Mouse (Mus musculus) midbrain, embryonic 13.5 days (tissue): Measurements from ENCODE around the gene Lhfpl4. TPM values are rescaled to one million over a fixed set of nuclear protein-coding genes. Genes with fewer than 3 reads are reported as not detected.

Experiments used
- ATAC-seq: fragments of 200-750 bp; cut with Nextera tagmentation; 2 replicates; pipeline ENCODE4 v1.8.0; 2017; ENCODE audit warnings: mild to moderate bottlenecking, moderate TSS enrichment, moderate library complexity
- H3K27ac ChIP-seq: fragments of 300-500 bp; sonication (generic); 2 replicates; pipeline ENCODE4 v1.5.1; 2015; ENCODE audit warnings: inconsistent platforms, mild to moderate bottlenecking, moderate library complexity
- H3K27me3 ChIP-seq: fragments of 300-500 bp; sonication (generic); 2 replicates; pipeline ENCODE4 v1.6.1; 2015; ENCODE audit warnings: mild to moderate bottlenecking, inconsistent platforms
- H3K36me3 ChIP-seq: fragments of 300-500 bp; sonication (generic); 2 replicates; pipeline ENCODE4 v1.6.1; 2015; ENCODE audit warnings: mild to moderate bottlenecking, inconsistent platforms
- H3K4me1 ChIP-seq: fragments of 300-500 bp; sonication (generic); replicated peaks from 2 replicates; pipeline ENCODE4 v1.6.1; 2015; ENCODE audit warnings: inconsistent platforms
- H3K4me2 ChIP-seq: fragments of 300-500 bp; sonication (generic); replicated peaks from 2 replicates; pipeline ENCODE4 v1.6.1; 2015; ENCODE audit warnings: moderate library complexity, mild to moderate bottlenecking, inconsistent platforms
- H3K4me3 ChIP-seq: fragments of 300-500 bp; sonication (generic); replicated peaks from 2 replicates; pipeline ENCODE4 v1.5.1; 2015; ENCODE audit warnings: mild to moderate bottlenecking, inconsistent platforms
- H3K9ac ChIP-seq: fragments of 300-500 bp; sonication (generic); replicated peaks from 2 replicates; pipeline ENCODE4 v1.6.1; 2015; ENCODE audit warnings: mild to moderate bottlenecking, inconsistent platforms
- H3K9me3 ChIP-seq: fragments of 300-500 bp; sonication (generic); 2 replicates; pipeline ENCODE4 v1.6.1; 2016; ENCODE audit warnings: mild to moderate bottlenecking, inconsistent platforms
- WGBS: fragments of 180-500 bp; shearing (Covaris S2); methylation state at CpG from one replicate; pipeline ENCODE4 v1.1.7; 2015; 5-methylcytosine and 5-hydroxymethylcytosine counted together
- polyA plus RNA-seq: library from polyadenylated mRNA; unstranded; fragments of >200 nt; fragmentation: Nextera tagmentation; extraction: Ambion mirVana; gene quantifications from 2 replicates; pipeline ENCODE4 v1.2.1, GENCODE M21; 2015

The Lhfpl4 gene
- polyA plus RNA-seq, 1 experiment from 2014 or later: 55.5 TPM

- Histone ChIP-seq H3K9me3 (no peaks in the 10 kb centered on the region), H3K36me3 (peaks cover 30% of the 10 kb centered on the region), H3K9ac (no peak overlapping the region), H3K27ac (no peak overlapping the region), H3K4me2 (no peak overlapping the region), H3K4me3 (no peak overlapping the region), H3K4me1 (peaks cover 3% of the 10 kb centered on the region), H3K27me3 (no peaks in the 10 kb centered on the region)
- WGBS: 86% methylated on average over 21 of the region's 21 CpGs
- ATAC-seq: no peak
These were observed 10.2 kb downstream of the Lhfpl4 start for GRCm38 (mm10) chr6:113184866-113185525.

- Histone ChIP-seq H3K4me1 (peaks cover 11% of the 10 kb centered on the region), H3K27me3 (no peaks in the 10 kb centered on the region), H3K27ac (no peak overlapping the region), H3K36me3 (peaks cover 28% of the 10 kb centered on the region), H3K4me2 (no peak overlapping the region), H3K4me3 (no peak overlapping the region), H3K9me3 (no peaks in the 10 kb centered on the region), H3K9ac (peak overlapping the region; percentile 26)
- ATAC-seq: no peak
- 79% methylated on average over 9 of the region's 9 CpGs for WGBS
These were observed 11.0 kb downstream of the Lhfpl4 start for GRCm38 (mm10) chr6:113184163-113184562.

GRCm38 (mm10) chr6:113179195-113179733 is 15.9 kb downstream of the Lhfpl4 start:
- Histone ChIP-seq H3K27me3 (no peaks in the 10 kb centered on the region), H3K4me2 (peak overlapping the region; percentile 50), H3K4me3 (no peak overlapping the region), H3K4me1 (peaks cover 24% of the 10 kb centered on the region), H3K9ac (no peak overlapping the region), H3K27ac (peak overlapping the region; percentile 85), H3K9me3 (no peaks in the 10 kb centered on the region), H3K36me3 (peaks cover 24% of the 10 kb centered on the region)
- WGBS: 34% methylated on average over 4 of the region's 4 CpGs
- ATAC-seq: peak; percentile 65

GRCm38 (mm10) chr6:113178286-113179194 is 16.6 kb downstream of the Lhfpl4 start:
- Histone ChIP-seq H3K4me1 (peaks cover 24% of the 10 kb centered on the region), H3K27ac (peak overlapping the region; percentile 85), H3K4me2 (peak overlapping the region; percentile 50), H3K4me3 (peak overlapping the region; percentile 20), H3K9me3 (no peaks in the 10 kb centered on the region), H3K36me3 (peaks cover 30% of the 10 kb centered on the region), H3K27me3 (no peaks in the 10 kb centered on the region), H3K9ac (peak overlapping the region; percentile 33)
- ATAC-seq: peak; percentile 96
- WGBS: 16% methylated on average over 14 of the region's 14 CpGs

- Histone ChIP-seq H3K4me1 (peaks cover 24% of the 10 kb centered on the region), H3K9ac (no peak overlapping the region), H3K4me3 (no peak overlapping the region), H3K9me3 (no peaks in the 10 kb centered on the region), H3K27me3 (no peaks in the 10 kb centered on the region), H3K36me3 (peaks cover 32% of the 10 kb centered on the region), H3K4me2 (no peak overlapping the region), H3K27ac (no peak overlapping the region)
- 88% methylated on average over 8 of the region's 8 CpGs for WGBS
- ATAC-seq: no peak
These were observed 18.6 kb downstream of the Lhfpl4 start for GRCm38 (mm10) chr6:113176613-113177012.

- no peak overlapping the region for H3K27ac ChIP-seq
- H3K36me3 ChIP-seq: peaks cover 43% of the 10 kb centered on the region
- H3K4me3 ChIP-seq: no peak overlapping the region
- 94% methylated on average over 3 of the region's 3 CpGs for WGBS
- ATAC-seq: no peak
- H3K27me3 ChIP-seq: no peaks in the 10 kb centered on the region
- H3K4me2 ChIP-seq: no peak overlapping the region
- H3K9ac ChIP-seq: no peak overlapping the region
- H3K4me1 ChIP-seq: peaks cover 24% of the 10 kb centered on the region
- no peaks in the 10 kb centered on the region for H3K9me3 ChIP-seq
These were observed 19.7 kb downstream of the Lhfpl4 start for GRCm38 (mm10) chr6:113175469-113175868.

GRCm38 (mm10) chr6:113172568-113172967 is 22.6 kb downstream of the Lhfpl4 start:
- no peak overlapping the region for H3K4me2 ChIP-seq
- H3K27ac ChIP-seq: no peak overlapping the region
- H3K36me3 ChIP-seq: peaks cover 47% of the 10 kb centered on the region
- no peak overlapping the region for H3K4me3 ChIP-seq
- H3K27me3 ChIP-seq: no peaks in the 10 kb centered on the region
- no peaks in the 10 kb centered on the region for H3K4me1 ChIP-seq
- H3K9me3 ChIP-seq: no peaks in the 10 kb centered on the region
- no peak overlapping the region for H3K9ac ChIP-seq
- ATAC-seq: 0 out of 2 replicates have a peak, but pooled peaks have one; percentile 7
- 62% methylated on average over 1 of the region's 1 CpGs for WGBS

- H3K27ac ChIP-seq: no peak overlapping the region
- H3K4me1 ChIP-seq: no peaks in the 10 kb centered on the region
- H3K9ac ChIP-seq: no peak overlapping the region
- H3K36me3 ChIP-seq: peaks cover 47% of the 10 kb centered on the region
- H3K4me3 ChIP-seq: no peak overlapping the region
- no peak overlapping the region for H3K4me2 ChIP-seq
- no peak for ATAC-seq
- H3K27me3 ChIP-seq: no peaks in the 10 kb centered on the region
- H3K9me3 ChIP-seq: no peaks in the 10 kb centered on the region
These were observed 23.2 kb downstream of the Lhfpl4 start for GRCm38 (mm10) chr6:113172011-113172410.

- Histone ChIP-seq H3K36me3 (peaks cover 36% of the 10 kb centered on the region), H3K9me3 (no peaks in the 10 kb centered on the region), H3K4me3 (no peak overlapping the region), H3K4me1 (peaks cover 4% of the 10 kb centered on the region; the same call in 1 of the 2 replicates), H3K27ac (no peak overlapping the region), H3K4me2 (no peak overlapping the region), H3K27me3 (no peaks in the 10 kb centered on the region), H3K9ac (no peak overlapping the region)
- WGBS: 94% methylated on average over 8 of the region's 8 CpGs
- no peak for ATAC-seq
These were observed 24.5 kb downstream of the Lhfpl4 start for GRCm38 (mm10) chr6:113170651-113171050.

- no peak overlapping the region for H3K27ac ChIP-seq
- H3K4me1 ChIP-seq: peaks cover 4% of the 10 kb centered on the region; the same call in 1 of the 2 replicates
- no peaks in the 10 kb centered on the region for H3K9me3 ChIP-seq
- no peak overlapping the region for H3K4me2 ChIP-seq
- no peak overlapping the region for H3K9ac ChIP-seq
- no peak overlapping the region for H3K4me3 ChIP-seq
- ATAC-seq: no peak
- H3K27me3 ChIP-seq: no peaks in the 10 kb centered on the region
- WGBS: 84% methylated on average over 3 of the region's 3 CpGs
- peaks cover 30% of the 10 kb centered on the region for H3K36me3 ChIP-seq
These were observed 25.3 kb downstream of the Lhfpl4 start for GRCm38 (mm10) chr6:113169852-113170251.

GRCm38 (mm10) chr6:113168316-113168975 is 26.7 kb downstream of the Lhfpl4 start:
- no peak overlapping the region for H3K4me2 ChIP-seq
- H3K27ac ChIP-seq: no peak overlapping the region
- no peaks in the 10 kb centered on the region for H3K27me3 ChIP-seq
- no peak for ATAC-seq
- 91% methylated on average over 7 of the region's 7 CpGs for WGBS
- no peak overlapping the region for H3K9ac ChIP-seq
- H3K4me3 ChIP-seq: no peak overlapping the region
- peaks cover 19% of the 10 kb centered on the region for H3K36me3 ChIP-seq
- H3K4me1 ChIP-seq: peaks cover 4% of the 10 kb centered on the region; the same call in 1 of the 2 replicates
- no peaks in the 10 kb centered on the region for H3K9me3 ChIP-seq
